12 mouse cellular contexts compared by ENCODE assay signal in the genomic region with DNA sequence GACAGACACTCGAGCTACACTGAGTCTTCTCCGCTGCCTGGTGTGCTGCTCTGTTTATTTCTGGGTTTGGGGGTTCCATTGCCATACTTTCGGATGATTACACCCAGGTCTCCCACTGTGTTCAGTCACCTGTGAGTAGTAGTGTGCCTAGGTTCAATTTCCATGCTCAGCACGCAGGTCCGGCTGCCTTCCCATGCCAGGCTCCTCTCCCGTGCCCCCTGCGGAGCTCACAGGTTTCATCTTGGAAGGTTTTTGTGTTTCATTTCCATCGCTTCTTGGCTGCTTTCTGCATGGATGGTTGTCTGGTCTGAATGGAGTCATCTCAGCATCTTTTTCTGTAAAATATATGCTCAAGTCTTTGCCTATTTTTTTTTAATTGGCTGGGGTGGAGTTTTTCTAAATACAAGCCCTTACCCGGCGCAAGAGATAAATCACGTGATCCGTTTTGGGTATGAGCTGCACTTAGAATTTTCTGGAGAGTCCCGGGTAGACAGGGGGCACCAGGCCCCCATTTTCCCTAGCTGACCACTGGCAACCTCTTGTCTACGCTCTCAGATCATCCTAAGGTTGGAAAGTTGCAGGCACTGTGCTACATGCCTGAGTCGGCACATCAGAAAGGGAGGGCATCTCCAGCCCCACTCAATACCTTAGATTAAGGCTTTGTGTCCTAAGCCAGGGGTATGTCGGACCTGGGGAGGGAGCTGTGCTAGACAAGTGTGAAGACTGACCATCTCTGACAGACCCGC. TPM values are rescaled to one million over a fixed set of nuclear protein-coding genes. Genes with fewer than 3 reads are reported as not detected.
"Had no signal": no experiment of that assay in that cellular context is flagged by ENCODE, and none has a peak within 500 bp of the region (broad histone marks: within the 10 kb centered on the region; RNA-seq: fewer than 3 reads in every experiment).

No protein-coding gene starts in this region.

- DNase-seq: kidney, adult 2 months; kidney, postnatal 25 days; layer of hippocampus, adult 9-11 months; lung, adult 2 months; lung, postnatal 36 days; right cerebral cortex, postnatal 4 days; spleen, adult 18-20 months; thymus, adult 18-20 months; thymus, postnatal 25 days had no signal

RNA-seq across cellular contexts. Expression of gene Zdhhc25, which starts 4.7 kb away (rescaled TPM):
- total RNA-seq: layer of hippocampus, adult 18-20 months; megakaryocyte progenitor cell, adult 5-6 weeks; midbrain, postnatal 0 days had no signal
